Mouse (Mus musculus): Measurements from ENCODE around the gene Tmem121. TPM values are rescaled to one million over a fixed set of nuclear protein-coding genes. Genes with fewer than 3 reads are reported as not detected.

Gene Tmem121
- polyA plus RNA-seq, 1 experiment from 2014 or later = 6.9 TPM

DNA sequence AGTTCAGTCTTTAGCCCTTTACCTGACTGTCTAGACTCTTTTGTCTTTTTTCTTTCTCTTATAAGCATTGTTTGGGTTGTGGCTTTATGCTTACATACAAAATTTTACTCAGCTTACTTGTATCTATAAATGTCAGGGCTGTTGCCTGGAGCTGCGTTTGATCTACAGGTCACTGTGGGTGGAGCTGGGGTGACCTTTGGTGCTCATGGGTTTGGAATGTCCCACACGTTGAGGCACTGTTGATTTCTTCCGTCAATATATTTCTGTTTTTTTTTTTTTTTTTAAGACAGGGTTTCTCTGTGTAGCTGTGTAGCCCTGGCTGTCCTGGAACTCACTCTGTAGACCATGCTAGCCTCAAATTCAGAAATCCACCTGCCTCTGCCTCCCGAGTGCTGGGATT, 4.7 kb upstream of the Tmem121 start:
- no peak for ATAC-seq (replicated peaks; ENCODE audit: low FRiP score, low read depth)
- Histone ChIP-seq H3K9ac (ENCODE audit: low read depth, low read length) (no peak overlapping the region), H3K27ac (no peak overlapping the region), H3K4me1 (replicated peaks; ENCODE audit: insufficient read depth, low read length) (peaks cover 1% of the 10 kb centered on the region; the same call in 1 of the 2 replicates), H3K4me2 (ENCODE audit: low read length) (no peak overlapping the region), H3K36me3 (ENCODE audit: insufficient read depth, low read length) (no peaks in the 10 kb centered on the region), H3K27me3 (ENCODE audit: insufficient read depth, low read length) (no peaks in the 10 kb centered on the region; the same call in 1 of the 2 replicates), H3K9me3 (replicated peaks; ENCODE audit: low read length) (no peaks in the 10 kb centered on the region), H3K4me3 (replicated peaks; ENCODE audit: low read depth, low read length) (no peak overlapping the region)
- TF ChIP-seq CTCF (IDR thresholded peaks at IDR 0.05; ENCODE audit: low read depth) = no peak
- no peak for DNase-seq (ENCODE audit: low spot score)
- 48% methylated on average over 4 of the region's 4 CpGs for WGBS

GRCm38 (mm10) chr12:113184945-113185344, 785 bp upstream of the Tmem121 start:
- no peak for ATAC-seq (replicated peaks; ENCODE audit: low FRiP score, low read depth)
- no peak overlapping the region for H3K27ac ChIP-seq

GRCm38 (mm10) chr12:113186326-113187010, 738 bp downstream of the Tmem121 start:
- H3K9me3 ChIP-seq (replicated peaks; ENCODE audit: low read length) = no peaks in the 10 kb centered on the region
- peak overlapping the region; percentile 88 for H3K4me2 ChIP-seq (ENCODE audit: low read length)
- DNase-seq (ENCODE audit: low spot score) (no peak), ATAC-seq (replicated peaks; ENCODE audit: low FRiP score, low read depth) (no peak)
- H3K27ac ChIP-seq = no peak overlapping the region
- peak overlapping the region; percentile 52 for H3K4me3 ChIP-seq (replicated peaks; ENCODE audit: low read depth, low read length)
- peaks cover 18% of the 10 kb centered on the region for H3K4me1 ChIP-seq (replicated peaks; ENCODE audit: insufficient read depth, low read length)
- H3K27me3 ChIP-seq (ENCODE audit: insufficient read depth, low read length) = no peaks in the 10 kb centered on the region; the same call in 1 of the 2 replicates
- no peak for TF ChIP-seq CTCF (IDR thresholded peaks at IDR 0.05; ENCODE audit: low read depth)
- H3K9ac ChIP-seq (ENCODE audit: low read depth, low read length) = peak overlapping the region; percentile 52; the same call in 1 of the 2 replicates
- no peaks in the 10 kb centered on the region for H3K36me3 ChIP-seq (ENCODE audit: insufficient read depth, low read length)
- 45% methylated on average over 12 of the region's 12 CpGs for WGBS

More at GRCm38 (mm10) chr12:113184945-113185344, 785 bp upstream of the Tmem121 start:
- Histone ChIP-seq H3K4me2 (ENCODE audit: low read length) (no peak overlapping the region; the same call in 1 of the 2 replicates), H3K9ac (ENCODE audit: low read depth, low read length) (no peak overlapping the region), H3K4me3 (replicated peaks; ENCODE audit: low read depth, low read length) (no peak overlapping the region), H3K36me3 (ENCODE audit: insufficient read depth, low read length) (no peaks in the 10 kb centered on the region), H3K27me3 (ENCODE audit: insufficient read depth, low read length) (no peaks in the 10 kb centered on the region; the same call in 1 of the 2 replicates), H3K4me1 (replicated peaks; ENCODE audit: insufficient read depth, low read length) (peaks cover 18% of the 10 kb centered on the region), H3K9me3 (replicated peaks; ENCODE audit: low read length) (no peaks in the 10 kb centered on the region)
- no peak for DNase-seq (ENCODE audit: low spot score)
- 51% methylated on average over 5 of the region's 5 CpGs for WGBS
- TF ChIP-seq CTCF (IDR thresholded peaks at IDR 0.05; ENCODE audit: low read depth) = no peak

GRCm38 (mm10) chr12:113187011-113187375, 1.3 kb downstream of the Tmem121 start:
- H3K4me1 ChIP-seq (replicated peaks; ENCODE audit: insufficient read depth, low read length) = peaks cover 18% of the 10 kb centered on the region
- H3K9me3 ChIP-seq (replicated peaks; ENCODE audit: low read length) = no peaks in the 10 kb centered on the region
- H3K4me3 ChIP-seq (replicated peaks; ENCODE audit: low read depth, low read length) = no peak overlapping the region; the same call in 1 of the 2 replicates
- H3K27me3 ChIP-seq (ENCODE audit: insufficient read depth, low read length) = no peaks in the 10 kb centered on the region; the same call in 1 of the 2 replicates
- 41% methylated on average over 4 of the region's 4 CpGs for WGBS
- no peaks in the 10 kb centered on the region for H3K36me3 ChIP-seq (ENCODE audit: insufficient read depth, low read length)
- no peak overlapping the region for H3K9ac ChIP-seq (ENCODE audit: low read depth, low read length)
- no peak for TF ChIP-seq CTCF (IDR thresholded peaks at IDR 0.05; ENCODE audit: low read depth)
- no peak overlapping the region for H3K27ac ChIP-seq
- DNase-seq (ENCODE audit: low spot score) = no peak
- peak overlapping the region; percentile 73 for H3K4me2 ChIP-seq (ENCODE audit: low read length)
- ATAC-seq (replicated peaks; ENCODE audit: low FRiP score, low read depth) = no peak

GRCm38 (mm10) chr12:113187584-113188295, 2.0 kb downstream of the Tmem121 start:
- no peak overlapping the region for H3K27ac ChIP-seq
- peaks cover 18% of the 10 kb centered on the region for H3K4me1 ChIP-seq (replicated peaks; ENCODE audit: insufficient read depth, low read length)
- ATAC-seq (replicated peaks; ENCODE audit: low FRiP score, low read depth) = peak; percentile 74
- peak; percentile 80 for TF ChIP-seq CTCF (IDR thresholded peaks at IDR 0.05; ENCODE audit: low read depth)
- no peaks in the 10 kb centered on the region for H3K9me3 ChIP-seq (replicated peaks; ENCODE audit: low read length)
- whole genome bisulfite sequencing = 3% methylated on average over 56 of the region's 56 CpGs
- no peak overlapping the region for H3K9ac ChIP-seq (ENCODE audit: low read depth, low read length)
- peak overlapping the region; percentile 73 for H3K4me2 ChIP-seq (ENCODE audit: low read length)
- no peaks in the 10 kb centered on the region for H3K36me3 ChIP-seq (ENCODE audit: insufficient read depth, low read length)
- H3K27me3 ChIP-seq (ENCODE audit: insufficient read depth, low read length) = no peaks in the 10 kb centered on the region; the same call in 1 of the 2 replicates
- H3K4me3 ChIP-seq (replicated peaks; ENCODE audit: low read depth, low read length) = peak overlapping the region; percentile 30
- peak; percentile 85 for DNase-seq (ENCODE audit: low spot score)

DNA sequence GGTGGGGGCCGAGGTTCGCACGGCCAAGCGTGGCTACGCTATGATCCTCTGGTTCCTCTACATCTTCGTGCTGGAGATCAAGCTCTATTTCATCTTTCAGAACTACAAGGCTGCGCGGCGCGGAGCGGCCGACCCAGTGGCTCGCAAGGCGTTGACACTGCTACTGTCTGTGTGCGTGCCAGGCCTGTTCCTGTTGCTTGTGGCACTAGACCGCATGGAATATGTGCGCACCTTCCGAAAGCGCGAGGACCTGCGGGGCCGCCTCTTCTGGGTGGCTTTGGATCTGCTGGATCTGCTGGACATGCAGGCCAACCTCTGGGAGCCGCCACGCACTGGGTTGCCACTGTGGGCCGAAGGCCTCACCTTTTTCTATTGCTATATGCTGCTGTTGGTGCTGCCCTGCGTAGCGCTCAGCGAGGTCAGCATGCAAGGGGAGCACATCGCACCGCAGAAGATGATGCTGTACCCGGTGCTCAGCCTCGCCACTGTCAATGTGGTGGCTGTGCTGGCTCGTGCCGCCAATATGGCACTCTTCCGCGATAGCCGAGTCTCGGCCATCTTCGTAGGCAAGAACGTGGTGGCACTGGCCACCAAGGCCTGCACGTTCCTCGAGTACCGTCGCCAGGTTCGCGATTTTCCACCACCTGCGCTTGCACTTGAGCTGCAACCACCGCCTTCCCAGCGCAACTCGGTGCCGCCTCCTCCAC, 2.8 kb downstream of the Tmem121 start:
- Histone ChIP-seq H3K9me3 (replicated peaks; ENCODE audit: low read length) (no peaks in the 10 kb centered on the region), H3K4me1 (replicated peaks; ENCODE audit: insufficient read depth, low read length) (peaks cover 18% of the 10 kb centered on the region), H3K4me2 (ENCODE audit: low read length) (no peak overlapping the region), H3K4me3 (replicated peaks; ENCODE audit: low read depth, low read length) (no peak overlapping the region), H3K36me3 (ENCODE audit: insufficient read depth, low read length) (no peaks in the 10 kb centered on the region), H3K27me3 (ENCODE audit: insufficient read depth, low read length) (no peaks in the 10 kb centered on the region; the same call in 1 of the 2 replicates), H3K27ac (no peak overlapping the region), H3K9ac (ENCODE audit: low read depth, low read length) (no peak overlapping the region)
- ATAC-seq (replicated peaks; ENCODE audit: low FRiP score, low read depth) (no peak), DNase-seq (ENCODE audit: low spot score) (no peak)
- WGBS = 93% methylated on average over 51 of the region's 51 CpGs
- TF ChIP-seq CTCF (IDR thresholded peaks at IDR 0.05; ENCODE audit: low read depth) = no peak

All from kidney, postnatal 0 days (tissue).